Mouse (Mus musculus) kidney, postnatal 0 days (tissue): ENCODE measurements around the gene Gm20696. TPM values are rescaled to one million over a fixed set of nuclear protein-coding genes. Genes with fewer than 3 reads are reported as not detected.

Experiments used
- ATAC-seq: fragments of 200-750 bp; cut with Nextera tagmentation; replicated peaks from 2 replicates; pipeline ENCODE4 v1.8.0; 2017; ENCODE audit warnings: low read depth, moderate number of reproducible peaks, moderate TSS enrichment, moderate library complexity; ENCODE audit not compliant: low FRiP score
- DNase-seq: peaks from one replicate; pipeline ENCODE4 v3.0.0-alpha.2; 2016; ENCODE audit warnings: low spot score
- H3K27ac ChIP-seq: fragments of 300-500 bp; sonication (generic); 2 replicates; pipeline ENCODE4 v1.5.1; 2014; ENCODE audit warnings: mild to moderate bottlenecking
- H3K27me3 ChIP-seq: fragments of 300-500 bp; sonication (generic); 2 replicates; pipeline ENCODE4 v1.6.1; 2014; ENCODE audit warnings: low read length, mixed read lengths; ENCODE audit not compliant: insufficient read depth
- H3K36me3 ChIP-seq: fragments of 300-500 bp; sonication (generic); 2 replicates; pipeline ENCODE4 v1.6.1; 2014; ENCODE audit warnings: low read length, mixed read lengths; ENCODE audit not compliant: insufficient read depth
- H3K4me1 ChIP-seq: fragments of 300-500 bp; sonication (generic); replicated peaks from 2 replicates; pipeline ENCODE4 v1.6.1; 2014; ENCODE audit warnings: antibody characterized with exemption, low read length, mixed read lengths; ENCODE audit not compliant: insufficient read depth
- H3K4me2 ChIP-seq: fragments of 300-500 bp; sonication (generic); 2 replicates; pipeline ENCODE4 v1.6.1; 2014; ENCODE audit warnings: mild to moderate bottlenecking, low read length, moderate library complexity, mixed read lengths
- H3K4me3 ChIP-seq: fragments of 300-500 bp; sonication (generic); replicated peaks from 2 replicates; pipeline ENCODE4 v1.5.1; 2014; ENCODE audit warnings: low read depth, low read length
- H3K9ac ChIP-seq: fragments of 300-500 bp; sonication (generic); 2 replicates; pipeline ENCODE4 v1.6.1; 2014; ENCODE audit warnings: low read depth, low read length
- H3K9me3 ChIP-seq: fragments of 300-500 bp; sonication (generic); replicated peaks from 2 replicates; pipeline ENCODE4 v1.6.1; 2016; ENCODE audit warnings: low read length, inconsistent platforms, mixed read lengths
- CTCF ChIP-seq: IDR thresholded peaks from 2 replicates; pipeline ENCODE4 v1.5.1; 2016; ENCODE audit warnings: antibody characterized with exemption, low read depth, mild to moderate bottlenecking, moderate library complexity
- WGBS: fragments of 180-500 bp; shearing (Covaris S2); extraction: QIAGEN DNeasy Blood & Tissue Kit; methylation state at CpG from one replicate; pipeline ENCODE4 v1.1.7; 2014; 5-methylcytosine and 5-hydroxymethylcytosine counted together
- polyA plus RNA-seq: library from polyadenylated mRNA; unstranded; fragments of >200 nt; fragmentation: Nextera tagmentation; extraction: Ambion mirVana; gene quantifications from 2 replicates; pipeline ENCODE4 v1.2.1, GENCODE M21; 2015

The Gm20696 gene
- polyA plus RNA-seq, 1 experiment from 2014 or later, result 1.7 TPM

DNA sequence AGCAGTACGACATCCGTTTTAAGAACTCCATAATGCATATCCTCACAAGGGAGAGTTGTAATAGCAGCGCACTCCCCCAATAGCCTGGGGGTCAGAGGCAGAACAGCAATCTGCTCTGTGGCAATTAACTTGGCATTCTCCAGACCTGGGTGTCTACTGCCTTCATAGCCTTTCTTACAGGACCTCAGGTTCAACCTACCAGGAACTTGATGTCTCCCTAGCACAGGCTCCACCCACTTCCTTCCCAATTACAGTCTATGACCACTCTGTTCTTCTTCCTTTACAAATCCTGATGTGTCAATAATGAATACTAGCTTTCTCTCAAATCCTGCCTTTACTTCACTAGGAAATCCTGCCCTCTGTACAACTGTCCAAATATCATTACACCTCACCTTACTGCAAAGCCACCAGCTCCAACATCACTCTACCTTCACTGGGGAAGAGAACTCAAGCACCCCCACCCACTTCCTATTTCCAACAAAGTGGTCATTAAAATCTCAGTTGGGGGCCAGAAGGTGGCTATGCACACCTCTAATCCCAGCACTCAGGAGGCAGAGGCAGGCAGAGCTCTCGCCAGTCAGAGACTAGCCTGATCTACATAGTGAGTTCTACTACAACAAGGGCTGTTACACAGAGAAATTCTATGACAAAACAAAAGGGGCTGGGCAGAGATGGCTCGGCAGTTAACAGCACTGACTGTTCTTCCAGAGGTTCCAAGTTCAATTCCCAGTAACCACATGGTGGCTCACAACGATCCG is 212.7 kb downstream of the Gm20696 start:
- 89% methylated on average over 7 of the region's 7 CpGs for WGBS
- Histone ChIP-seq H3K9me3 (no peaks in the 10 kb centered on the region), H3K9ac (no peak overlapping the region), H3K4me1 (peaks cover 7% of the 10 kb centered on the region; the same call in 1 of the 2 replicates), H3K27ac (no peak overlapping the region), H3K36me3 (no peaks in the 10 kb centered on the region), H3K27me3 (no peaks in the 10 kb centered on the region), H3K4me3 (no peak overlapping the region), H3K4me2 (no peak overlapping the region)
- no peak for TF ChIP-seq CTCF
- ATAC-seq, result no peak
- no peak for DNase-seq

DNA sequence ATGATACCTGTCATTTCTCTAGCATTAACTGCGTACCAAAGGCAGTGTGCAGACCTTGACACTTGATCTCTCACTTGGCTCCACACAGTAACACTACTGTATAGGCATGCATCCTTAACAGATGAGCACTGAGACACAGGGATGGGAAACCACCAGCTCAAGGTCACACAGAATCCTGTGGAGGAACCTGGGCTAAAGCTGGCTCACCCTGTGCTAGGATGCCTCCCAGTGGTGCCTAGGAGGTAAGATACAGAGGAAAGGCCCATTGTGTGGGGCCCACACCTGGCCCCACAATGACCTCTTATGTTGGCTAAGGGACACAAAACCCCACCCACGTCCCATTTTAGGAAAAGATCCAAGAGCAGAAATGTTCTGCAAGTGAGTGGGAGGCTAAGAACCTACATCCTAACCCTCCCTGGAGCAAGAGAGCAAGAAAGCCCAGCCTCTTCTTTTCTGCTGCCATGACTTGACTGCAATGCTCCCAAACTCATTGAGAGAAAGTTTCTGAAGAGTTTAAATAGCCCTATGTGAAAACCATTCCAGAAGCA is 213.9 kb downstream of the Gm20696 start:
- no peak for ATAC-seq
- no peaks in the 10 kb centered on the region for H3K9me3 ChIP-seq

DNA sequence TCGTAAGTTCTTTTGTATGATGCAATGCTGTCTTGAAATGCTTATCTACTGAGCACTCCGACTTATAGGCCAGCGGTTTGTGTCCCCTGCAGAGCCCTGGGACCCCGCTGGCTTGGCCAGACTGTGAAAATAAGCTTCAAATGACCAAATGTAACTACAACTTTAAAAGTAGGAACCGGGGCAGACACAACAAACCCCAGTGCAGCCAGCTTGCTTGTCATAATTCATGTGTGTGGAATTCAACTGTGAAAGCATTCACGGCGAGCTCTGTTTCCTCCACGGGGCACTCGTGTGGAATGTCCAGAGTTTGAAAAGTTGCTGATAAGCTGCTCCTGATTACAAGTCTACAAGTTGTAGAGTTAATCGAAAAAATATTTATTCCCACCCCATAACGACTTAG is 215.1 kb downstream of the Gm20696 start:
- H3K36me3 ChIP-seq, result no peaks in the 10 kb centered on the region
- DNase-seq (no peak), ATAC-seq (no peak)
- H3K9ac ChIP-seq, result no peak overlapping the region
- H3K27ac ChIP-seq, result no peak overlapping the region
- H3K4me3 ChIP-seq, result no peak overlapping the region
- WGBS, result 30% methylated on average over 11 of the region's 11 CpGs
- H3K4me1 ChIP-seq, result peaks cover 7% of the 10 kb centered on the region; the same call in 1 of the 2 replicates
- no peak for TF ChIP-seq CTCF
- no peaks in the 10 kb centered on the region for H3K9me3 ChIP-seq
- no peak overlapping the region for H3K4me2 ChIP-seq
- H3K27me3 ChIP-seq, result no peaks in the 10 kb centered on the region

More for the DNA sequence above, 213.9 kb downstream of the Gm20696 start:
- no peak for DNase-seq
- Histone ChIP-seq H3K27ac (no peak overlapping the region), H3K4me3 (no peak overlapping the region), H3K4me1 (peaks cover 7% of the 10 kb centered on the region; the same call in 1 of the 2 replicates), H3K9ac (no peak overlapping the region), H3K27me3 (no peaks in the 10 kb centered on the region), H3K4me2 (no peak overlapping the region), H3K36me3 (no peaks in the 10 kb centered on the region)
- TF ChIP-seq CTCF, result peak; percentile 51; the same call in 1 of the 2 replicates
- WGBS, result 61% methylated on average over 2 of the region's 2 CpGs

DNA sequence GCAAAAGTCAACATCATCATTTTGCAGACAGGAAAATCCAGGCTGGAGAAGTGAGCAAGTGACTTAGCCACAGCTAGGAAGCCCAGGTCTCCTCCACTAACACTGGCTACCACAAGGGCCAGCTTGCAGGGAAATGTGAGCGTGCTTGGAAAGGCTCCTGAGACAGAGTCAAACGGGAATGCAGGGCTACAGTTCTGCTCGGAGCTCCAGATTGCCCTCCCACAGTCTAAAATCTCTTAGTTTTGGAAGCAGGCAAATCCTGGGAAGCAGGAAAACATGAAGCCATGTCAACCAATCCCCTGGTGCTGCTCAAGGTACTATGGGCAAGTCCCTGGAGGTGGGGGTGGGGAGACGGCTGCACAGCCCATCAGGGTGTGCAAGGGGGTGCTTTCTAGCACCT is 219.2 kb downstream of the Gm20696 start:
- H3K27me3 ChIP-seq, result no peaks in the 10 kb centered on the region
- TF ChIP-seq CTCF, result no peak
- no peak overlapping the region for H3K9ac ChIP-seq
- ATAC-seq (no peak; the same call in 1 of the 2 replicates), DNase-seq (no peak)
- H3K27ac ChIP-seq, result no peak overlapping the region
- no peaks in the 10 kb centered on the region for H3K9me3 ChIP-seq
- no peak overlapping the region for H3K4me2 ChIP-seq
- no peak overlapping the region for H3K4me3 ChIP-seq
- 0 out of 2 replicates have a peak, but pooled peaks cover 3% of the 10 kb centered on the region for H3K36me3 ChIP-seq
- 79% methylated on average over 4 of the region's 4 CpGs for WGBS
- peaks cover 7% of the 10 kb centered on the region; the same call in 1 of the 2 replicates for H3K4me1 ChIP-seq

DNA sequence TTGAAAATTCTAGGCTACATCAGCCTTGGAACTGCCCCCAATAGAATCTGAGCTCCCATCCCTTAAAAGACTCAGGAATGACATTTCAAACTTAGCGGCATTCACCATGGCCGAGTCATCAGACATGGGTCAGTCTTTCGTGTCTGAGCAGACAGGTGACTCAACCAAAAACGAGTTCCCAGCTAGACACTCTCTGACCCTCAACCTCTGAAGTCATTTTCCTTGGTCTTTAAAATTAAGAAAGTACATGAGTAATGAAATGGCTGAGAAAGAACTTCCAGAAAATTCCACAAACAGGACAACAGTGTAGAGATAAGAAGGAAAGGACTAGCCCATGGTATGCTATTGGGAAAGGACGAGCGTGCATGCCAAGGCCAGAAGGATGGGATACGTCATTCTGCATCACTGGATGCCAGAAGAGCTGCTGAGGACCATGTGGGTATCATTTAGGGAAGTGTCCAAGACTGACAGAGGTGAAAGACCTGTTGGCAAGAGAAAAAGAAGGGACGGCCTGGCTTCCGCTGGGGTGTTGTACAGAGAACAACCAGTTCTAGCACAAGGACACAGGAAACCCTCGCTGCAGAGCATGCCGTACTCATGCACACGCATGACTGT is 219.7 kb downstream of the Gm20696 start:
- Histone ChIP-seq H3K4me2 (no peak overlapping the region), H3K27ac (no peak overlapping the region), H3K9ac (no peak overlapping the region), H3K4me3 (no peak overlapping the region), H3K36me3 (0 out of 2 replicates have a peak, but pooled peaks cover 3% of the 10 kb centered on the region), H3K9me3 (no peaks in the 10 kb centered on the region), H3K4me1 (peaks cover 6% of the 10 kb centered on the region; the same call in 1 of the 2 replicates), H3K27me3 (no peaks in the 10 kb centered on the region)
- DNase-seq, result no peak
- 88% methylated on average over 12 of the region's 12 CpGs for WGBS
- no peak for ATAC-seq
- TF ChIP-seq CTCF, result no peak

DNA sequence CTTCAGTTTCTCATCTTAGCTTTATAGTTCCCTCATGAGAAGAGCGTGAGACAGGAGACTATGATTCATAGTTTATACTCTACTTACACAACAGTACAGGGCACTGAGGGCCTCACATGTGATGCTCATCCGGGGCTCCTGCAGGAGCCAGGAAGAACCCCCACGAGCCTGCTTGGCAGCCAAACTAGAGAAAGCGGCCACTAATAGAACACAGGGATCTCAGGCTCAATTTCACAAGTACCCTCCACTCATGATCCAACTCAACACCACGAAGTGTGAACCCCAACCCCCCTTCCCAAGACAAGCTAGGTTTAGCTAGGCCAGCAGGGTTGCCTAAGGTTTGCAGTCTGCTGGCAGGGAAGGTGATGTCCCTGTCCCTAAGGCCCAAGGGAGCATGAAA is 223.1 kb downstream of the Gm20696 start:
- Histone ChIP-seq H3K4me3 (no peak overlapping the region), H3K9me3 (no peaks in the 10 kb centered on the region), H3K27ac (no peak overlapping the region), H3K9ac (no peak overlapping the region), H3K27me3 (no peaks in the 10 kb centered on the region), H3K4me1 (peaks cover 14% of the 10 kb centered on the region), H3K4me2 (no peak overlapping the region), H3K36me3 (0 out of 2 replicates have a peak, but pooled peaks cover 3% of the 10 kb centered on the region)
- no peak for TF ChIP-seq CTCF
- no peak for DNase-seq
- no peak for ATAC-seq
- 67% methylated on average over 5 of the region's 5 CpGs for WGBS
